Mouse (Mus musculus): ENCODE data around the gene Vapa. TPM values are rescaled to one million over a fixed set of nuclear protein-coding genes. Genes with fewer than 3 reads are reported as not detected.
"Not testable (repeated sequence)": the region's sequence is repeated elsewhere in the genome, so short reads cannot be mapped to it uniquely, and the experiment has no call there.

Gene Vapa
- polyA plus RNA-seq, 1 experiment from 2014 or later, result 196 TPM

DNA sequence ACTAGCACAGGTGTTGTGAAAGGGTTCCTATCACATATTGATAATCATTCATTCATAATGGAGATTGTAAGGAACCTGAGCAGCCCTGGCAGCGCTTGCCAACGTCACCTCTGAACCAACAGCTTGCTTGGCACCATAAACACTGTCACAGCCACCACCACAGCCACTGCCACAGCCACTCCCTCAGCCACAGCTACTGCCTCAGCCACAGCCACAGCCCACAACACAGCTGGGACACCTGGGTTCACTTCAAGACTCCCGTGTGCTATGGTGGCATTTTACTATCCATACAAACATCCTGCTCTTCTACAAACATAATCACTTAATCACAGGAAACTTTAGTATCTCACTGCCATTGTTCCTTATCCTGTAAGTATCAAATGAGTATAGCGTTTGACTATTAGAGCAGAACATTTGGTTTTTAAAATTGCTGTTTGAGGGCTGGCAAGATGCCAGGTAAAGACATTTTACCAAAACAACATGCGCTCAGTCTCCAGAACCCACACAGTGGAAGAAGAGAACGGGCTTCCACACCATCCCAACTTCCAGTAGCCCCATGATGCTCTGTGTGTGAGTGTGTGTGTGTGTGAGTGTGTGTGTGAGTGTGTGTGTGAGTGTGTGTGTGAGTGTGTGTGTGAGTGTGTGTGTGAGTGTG lies 51.9 kb downstream of the Vapa start:
- Histone ChIP-seq H3K27me3 (no peaks in the 10 kb centered on the region), H3K36me3 (no peaks in the 10 kb centered on the region), H3K9me3 (no peaks in the 10 kb centered on the region), H3K27ac (no peak overlapping the region), H3K4me2 (no peak overlapping the region), H3K9ac (no peak overlapping the region), H3K4me1 (peaks cover 3% of the 10 kb centered on the region; the same call in 1 of the 2 replicates), H3K4me3 (no peak overlapping the region)
- no peak for ATAC-seq (ENCODE audit: borderline replicate concordance, extremely low read depth, low FRiP score, low TSS enrichment)
- 44% methylated on average over 6 of the region's 6 CpGs for WGBS

DNA sequence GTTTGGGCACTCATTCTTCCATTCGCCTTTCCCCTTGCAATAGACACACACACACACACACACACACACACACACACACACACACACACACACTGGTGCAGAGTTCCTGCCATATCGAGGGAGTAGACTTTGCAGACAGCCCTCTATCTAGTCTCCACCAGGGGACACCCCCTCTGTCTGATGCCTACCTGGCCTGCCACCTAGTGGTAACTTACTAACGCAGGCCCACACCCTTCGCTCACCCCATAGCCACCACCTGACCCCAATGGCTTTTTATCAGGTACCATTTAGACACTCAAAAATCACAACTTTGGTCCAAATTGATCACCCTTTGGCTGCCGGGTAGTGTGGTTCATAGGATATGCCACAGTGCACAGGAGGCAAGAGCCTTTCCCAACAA lies 54.1 kb downstream of the Vapa start:
- 34% methylated on average over 5 of the region's 5 CpGs for WGBS
- H3K27ac ChIP-seq, result no peak overlapping the region
- H3K4me1 ChIP-seq, result peaks cover 3% of the 10 kb centered on the region; the same call in 1 of the 2 replicates
- no peaks in the 10 kb centered on the region for H3K27me3 ChIP-seq
- no peaks in the 10 kb centered on the region for H3K9me3 ChIP-seq
- no peak overlapping the region for H3K4me3 ChIP-seq
- no peak overlapping the region for H3K4me2 ChIP-seq
- no peaks in the 10 kb centered on the region for H3K36me3 ChIP-seq
- ATAC-seq (ENCODE audit: borderline replicate concordance, extremely low read depth, low FRiP score, low TSS enrichment), result no peak
- no peak overlapping the region for H3K9ac ChIP-seq

DNA sequence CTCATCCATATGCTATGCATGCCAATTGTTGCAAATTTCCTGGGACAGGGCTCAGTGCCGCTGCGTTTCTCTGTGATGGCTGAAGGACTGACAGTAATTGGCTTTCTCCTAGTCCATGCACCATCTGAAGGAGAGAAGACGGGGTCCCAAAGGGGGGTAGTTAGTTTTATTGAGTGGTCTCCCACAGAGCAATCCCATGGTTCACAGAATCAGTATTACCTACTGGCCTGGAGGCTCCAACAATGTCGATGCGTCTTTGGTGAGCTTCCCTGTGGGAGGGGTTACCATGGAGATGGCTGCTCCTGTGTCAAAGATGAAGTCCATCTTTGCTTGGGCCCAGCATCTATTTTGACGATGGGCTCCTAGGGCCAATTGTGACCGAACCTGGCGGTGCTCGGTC lies 54.6 kb downstream of the Vapa start:
- Histone ChIP-seq H3K9ac (no peak overlapping the region), H3K27me3 (no peaks in the 10 kb centered on the region), H3K4me1 (peaks cover 3% of the 10 kb centered on the region; the same call in 1 of the 2 replicates), H3K4me2 (peak overlapping the region; percentile 2; the same call in 1 of the 2 replicates), H3K27ac (no peak overlapping the region), H3K4me3 (no peak overlapping the region), H3K9me3 (no peaks in the 10 kb centered on the region), H3K36me3 (no peaks in the 10 kb centered on the region)
- WGBS, result 58% methylated on average over 9 of the region's 9 CpGs
- no peak for ATAC-seq (ENCODE audit: borderline replicate concordance, extremely low read depth, low FRiP score, low TSS enrichment)

DNA sequence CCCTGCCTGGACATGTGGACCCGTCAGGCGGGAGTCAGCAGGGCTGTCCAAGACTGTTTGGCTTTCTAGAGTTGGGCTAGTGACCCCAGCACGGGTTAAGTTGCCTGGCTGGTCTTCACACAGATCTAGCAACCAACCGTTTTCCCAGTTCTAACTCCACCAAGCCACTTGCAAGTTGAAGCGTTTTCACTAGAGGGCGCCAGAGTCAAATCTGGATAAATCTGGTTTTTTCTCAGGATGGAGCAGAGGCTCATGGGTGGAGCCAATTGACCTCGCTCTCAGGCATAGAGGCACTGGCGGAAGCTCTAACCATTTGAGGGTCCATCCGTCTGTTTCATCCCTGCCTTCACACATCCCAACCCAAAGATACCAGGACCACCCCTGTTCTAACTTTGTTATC lies 55.1 kb downstream of the Vapa start:
- H3K9me3 ChIP-seq, result no peaks in the 10 kb centered on the region
- H3K36me3 ChIP-seq, result no peaks in the 10 kb centered on the region
- H3K4me2 ChIP-seq, result peak overlapping the region; percentile 2; the same call in 1 of the 2 replicates
- H3K27me3 ChIP-seq, result no peaks in the 10 kb centered on the region
- peaks cover 3% of the 10 kb centered on the region; the same call in 1 of the 2 replicates for H3K4me1 ChIP-seq
- no peak overlapping the region for H3K9ac ChIP-seq
- 40% methylated on average over 9 of the region's 9 CpGs for WGBS
- ATAC-seq (ENCODE audit: borderline replicate concordance, extremely low read depth, low FRiP score, low TSS enrichment), result no peak
- no peak overlapping the region for H3K27ac ChIP-seq
- H3K4me3 ChIP-seq, result no peak overlapping the region

DNA sequence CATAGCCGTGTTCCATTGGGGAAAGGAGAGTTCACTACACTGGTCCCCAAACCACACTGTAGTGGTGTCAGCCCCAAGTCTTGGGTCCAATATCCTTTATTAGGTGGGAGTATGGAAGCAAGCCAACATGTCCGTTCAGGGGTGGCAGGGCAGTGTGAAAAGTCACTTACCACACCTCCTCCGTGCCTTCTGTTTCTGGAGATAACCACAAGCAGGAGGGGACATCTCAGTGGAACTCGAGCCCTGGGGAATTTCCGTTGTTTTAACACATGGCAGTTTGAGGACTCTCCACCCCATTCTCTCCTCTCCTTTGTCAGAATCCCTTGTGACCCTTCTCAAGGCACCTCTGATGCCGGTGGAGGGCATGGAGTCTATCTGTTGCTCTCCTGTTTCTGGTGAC lies 56.1 kb downstream of the Vapa start:
- ATAC-seq (ENCODE audit: borderline replicate concordance, extremely low read depth, low FRiP score, low TSS enrichment), result no peak
- Histone ChIP-seq H3K36me3 (no peaks in the 10 kb centered on the region), H3K9ac (no peak overlapping the region), H3K4me2 (no peak overlapping the region), H3K27me3 (no peaks in the 10 kb centered on the region), H3K4me1 (no peaks in the 10 kb centered on the region), H3K9me3 (no peaks in the 10 kb centered on the region), H3K4me3 (no peak overlapping the region), H3K27ac (no peak overlapping the region)
- 53% methylated on average over 6 of the region's 6 CpGs for WGBS

DNA sequence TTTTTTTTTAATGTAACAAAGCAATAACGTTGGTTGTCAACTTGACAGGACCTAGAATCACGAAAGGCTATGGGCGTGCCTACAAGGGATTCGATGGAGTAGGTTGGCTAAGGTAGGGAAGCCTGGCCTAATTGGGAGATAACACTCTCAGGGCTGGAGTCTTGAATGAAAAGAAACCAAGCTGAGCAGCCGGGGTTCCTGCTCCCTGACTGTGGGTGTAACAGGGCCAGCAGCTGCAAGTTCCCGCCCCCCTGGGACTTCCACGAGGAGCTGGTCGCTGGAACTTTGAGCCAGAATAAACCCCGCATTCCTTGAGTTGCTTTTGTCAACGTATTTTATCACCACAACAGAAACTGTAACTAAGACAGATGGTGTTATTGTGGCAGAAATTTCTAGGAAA lies 56.6 kb downstream of the Vapa start:
- H3K4me2 ChIP-seq, result no peak overlapping the region

DNA sequence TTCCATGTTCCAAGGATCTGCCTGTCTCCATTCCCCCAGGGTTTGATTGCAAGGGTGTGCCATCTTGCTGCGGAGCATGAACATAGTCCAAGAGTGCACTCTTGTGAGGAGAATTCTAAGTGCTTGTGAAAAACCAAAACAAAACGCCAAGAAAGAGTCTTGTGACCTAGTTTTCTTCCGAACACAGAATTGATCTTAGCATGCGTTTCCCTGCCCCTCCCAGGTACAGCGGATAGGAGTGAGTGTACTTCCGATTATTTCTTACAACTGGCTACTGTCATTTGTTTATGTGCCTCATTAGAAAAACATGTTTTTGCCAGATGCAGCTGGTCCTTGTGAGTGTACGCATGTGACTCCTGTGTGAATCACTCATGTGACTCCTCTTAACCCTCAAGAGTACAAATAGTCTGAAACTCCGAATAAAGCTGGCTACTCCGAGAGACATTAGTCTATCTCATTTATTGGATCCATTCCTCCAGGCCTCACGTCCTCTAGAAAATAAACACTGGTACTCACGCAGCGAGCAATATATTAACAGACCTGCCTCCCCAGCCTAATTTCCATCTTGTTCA lies 60.8 kb downstream of the Vapa start:
- ATAC-seq (ENCODE audit: borderline replicate concordance, extremely low read depth, low FRiP score, low TSS enrichment), result no peak
- no peaks in the 10 kb centered on the region for H3K9me3 ChIP-seq
- 59% methylated on average over 12 of the region's 12 CpGs for WGBS

More for the DNA sequence above, 56.6 kb downstream of the Vapa start:
- 56% methylated on average over 10 of the region's 10 CpGs for WGBS
- H3K4me3 ChIP-seq, result no peak overlapping the region
- no peak overlapping the region for H3K27ac ChIP-seq
- ATAC-seq (ENCODE audit: borderline replicate concordance, extremely low read depth, low FRiP score, low TSS enrichment), result no peak
- no peaks in the 10 kb centered on the region for H3K4me1 ChIP-seq
- no peak overlapping the region for H3K9ac ChIP-seq
- H3K9me3 ChIP-seq, result no peaks in the 10 kb centered on the region
- no peaks in the 10 kb centered on the region for H3K36me3 ChIP-seq
- no peaks in the 10 kb centered on the region for H3K27me3 ChIP-seq

DNA sequence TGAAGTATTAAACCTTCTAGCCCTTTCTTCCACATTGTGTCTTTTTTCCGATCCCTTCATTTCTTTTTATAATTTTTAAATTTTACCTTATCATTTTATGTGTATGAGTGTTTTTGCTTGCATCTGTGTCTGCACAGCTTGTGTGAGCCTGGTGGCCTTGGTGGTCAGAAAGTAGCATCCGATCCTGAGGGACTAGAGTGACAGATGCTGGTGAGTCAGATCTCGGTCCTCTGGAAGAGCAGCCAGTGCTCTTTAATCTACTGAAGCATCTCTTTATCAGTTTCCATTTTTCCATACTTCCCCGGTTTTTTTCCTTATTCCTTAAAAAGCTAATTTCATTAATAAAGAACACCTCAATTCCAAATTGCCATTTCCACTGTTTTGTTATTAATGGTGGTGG lies 63.0 kb downstream of the Vapa start:
- Histone ChIP-seq H3K36me3 (no peaks in the 10 kb centered on the region), H3K27ac (no peak overlapping the region), H3K9ac (no peak overlapping the region), H3K9me3 (no peaks in the 10 kb centered on the region), H3K4me3 (no peak overlapping the region), H3K4me2 (no peak overlapping the region), H3K4me1 (0 out of 2 replicates have a peak, but pooled peaks cover 5% of the 10 kb centered on the region), H3K27me3 (no peaks in the 10 kb centered on the region)
- ATAC-seq (ENCODE audit: borderline replicate concordance, extremely low read depth, low FRiP score, low TSS enrichment), result no peak
- 75% methylated on average over 4 of the region's 4 CpGs for WGBS

More for the DNA sequence above, 60.8 kb downstream of the Vapa start:
- Histone ChIP-seq H3K36me3 (no peaks in the 10 kb centered on the region), H3K4me1 (0 out of 2 replicates have a peak, but pooled peaks cover 5% of the 10 kb centered on the region), H3K27ac (no peak overlapping the region), H3K27me3 (no peaks in the 10 kb centered on the region), H3K4me3 (no peak overlapping the region), H3K9ac (no peak overlapping the region), H3K4me2 (no peak overlapping the region)

DNA sequence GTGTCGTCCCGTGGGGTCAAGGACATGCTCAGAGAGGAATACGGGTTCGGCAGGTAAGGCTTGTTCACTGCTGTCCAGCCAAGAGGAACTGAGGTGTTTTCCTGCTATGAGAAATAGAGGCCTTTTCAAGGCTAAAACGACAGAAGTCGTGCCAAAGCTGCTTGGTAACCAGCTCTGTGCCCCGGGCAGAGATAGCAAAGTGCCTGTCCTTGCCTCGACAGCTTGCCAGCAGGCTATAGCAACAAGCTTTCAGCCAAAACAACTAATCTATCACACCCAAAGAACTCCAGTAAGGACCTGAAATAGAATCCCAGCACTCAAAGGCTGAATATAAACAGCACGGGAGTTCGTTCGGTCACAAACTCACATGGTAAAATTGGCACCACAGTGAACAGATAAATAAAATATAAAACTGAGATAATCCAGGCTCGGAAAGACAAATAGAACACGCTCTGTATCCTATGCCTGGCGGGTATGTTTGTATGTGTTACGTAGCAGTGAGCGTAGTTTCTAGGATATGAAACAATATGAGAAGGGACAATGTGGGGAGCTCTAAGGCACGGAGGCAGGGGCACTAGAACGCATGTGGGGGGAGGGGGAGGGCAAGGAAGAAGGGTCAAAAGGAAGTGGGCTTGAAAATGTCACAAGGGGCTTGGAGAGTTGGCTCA lies 64.5 kb downstream of the Vapa start:
- H3K27ac ChIP-seq, result no peak overlapping the region
- ATAC-seq (ENCODE audit: borderline replicate concordance, extremely low read depth, low FRiP score, low TSS enrichment), result no peak
- no peaks in the 10 kb centered on the region for H3K36me3 ChIP-seq
- no peak overlapping the region for H3K4me2 ChIP-seq
- no peaks in the 10 kb centered on the region for H3K27me3 ChIP-seq
- 0 out of 2 replicates have a peak, but pooled peaks cover 5% of the 10 kb centered on the region for H3K4me1 ChIP-seq
- WGBS, result 40% methylated on average over 18 of the region's 18 CpGs
- H3K9ac ChIP-seq, result no peak overlapping the region
- no peaks in the 10 kb centered on the region for H3K9me3 ChIP-seq
- H3K4me3 ChIP-seq, result no peak overlapping the region

DNA sequence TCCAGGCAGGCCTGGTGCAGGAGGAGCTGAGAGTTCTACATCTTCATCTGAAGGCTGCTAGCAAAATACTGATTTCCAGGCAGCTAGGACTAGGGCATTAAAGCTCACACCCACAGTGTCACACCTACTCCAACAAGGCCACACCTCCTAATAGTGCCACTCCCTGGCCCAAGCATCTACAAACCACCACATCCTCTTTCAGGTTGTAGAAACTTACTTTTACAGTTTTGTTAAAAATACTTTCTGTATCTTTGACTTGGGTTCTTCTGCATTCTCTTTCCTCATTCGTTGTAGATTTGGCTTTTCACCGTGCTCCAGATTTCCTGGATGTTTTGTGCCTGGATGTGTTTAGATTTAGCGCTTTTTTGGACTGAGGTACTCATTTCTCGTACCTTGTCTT lies 67.1 kb downstream of the Vapa start:
- H3K27me3 ChIP-seq; H3K27ac ChIP-seq; H3K4me3 ChIP-seq; H3K4me2 ChIP-seq; ATAC-seq (ENCODE audit: borderline replicate concordance, extremely low read depth, low FRiP score, low TSS enrichment); H3K36me3 ChIP-seq; H3K4me1 ChIP-seq; H3K9me3 ChIP-seq; H3K9ac ChIP-seq: not testable (repeated sequence)
- 82% methylated on average over 4 of the region's 4 CpGs for WGBS

DNA sequence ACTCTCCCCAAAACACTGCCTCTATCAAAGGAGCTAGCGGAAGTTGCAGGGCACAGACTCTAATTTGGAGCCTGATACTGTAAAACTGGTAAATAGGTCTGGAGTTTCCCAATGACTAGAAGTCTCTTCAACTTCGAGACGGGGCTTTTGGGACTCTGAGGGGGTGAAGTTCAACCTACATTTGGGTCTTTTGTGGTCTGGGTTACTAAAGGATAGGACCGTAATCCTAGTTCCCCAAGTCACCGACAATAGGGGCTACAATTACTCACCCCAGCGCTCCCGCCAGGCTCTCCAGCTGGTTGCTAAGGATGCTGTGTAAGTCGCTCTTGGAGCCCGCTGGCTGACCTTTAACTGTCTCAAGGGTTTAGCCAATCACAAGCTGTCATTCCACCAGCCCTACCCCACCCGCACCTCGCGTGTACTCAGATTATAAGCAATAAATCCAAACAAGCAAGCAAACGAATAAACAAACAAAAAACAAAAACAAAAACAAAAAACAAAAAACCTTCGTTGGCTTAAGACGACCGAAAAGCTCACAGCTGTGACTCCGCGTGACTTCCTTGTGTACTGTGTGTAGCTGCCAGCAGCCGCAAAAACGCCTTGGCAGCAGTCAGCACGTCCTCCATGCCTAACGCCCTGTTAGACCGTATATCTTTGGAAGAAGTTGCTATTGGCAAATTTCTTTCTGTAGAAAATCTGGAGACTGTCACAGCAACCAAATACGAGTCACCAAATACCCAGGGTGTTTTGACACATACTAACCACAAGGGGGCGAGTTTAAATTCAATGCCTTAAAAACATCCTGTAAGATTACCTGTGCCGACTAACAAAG lies 72.7 kb downstream of the Vapa start, which contains the start of gene Tmem232:
TSS of gene Tmem232 (minus strand) at position 342 of the 832 bp plus-strand sequence.
- no peaks in the 10 kb centered on the region for H3K9me3 ChIP-seq
- H3K4me3 ChIP-seq, result peak within 1 kb of the TSS; percentile 30
- ATAC-seq (ENCODE audit: borderline replicate concordance, extremely low read depth, low FRiP score, low TSS enrichment), result peak; percentile 94
- H3K27me3 ChIP-seq, result no peaks in the 10 kb centered on the region
- 17% methylated on average over 26 of the region's 26 CpGs for WGBS
- no peak within 1 kb of the TSS for H3K9ac ChIP-seq
- no peak within 1 kb of the TSS for H3K27ac ChIP-seq
- H3K4me2 ChIP-seq, result peak within 1 kb of the TSS; percentile 58
- no peaks in the 10 kb centered on the region for H3K36me3 ChIP-seq
- peaks cover 6% of the 10 kb centered on the region for H3K4me1 ChIP-seq

Measured in lung, embryonic 15.5 days (tissue).